Mouse (Mus musculus) stomach, postnatal 0 days (tissue): ENCODE measurements around the gene Spata9.

Experiments
- CTCF ChIP-seq: IDR thresholded peaks from 2 replicates; pipeline ENCODE4 v1.5.1; 2016; ENCODE audit warnings: antibody characterized with exemption, low read depth, mild to moderate bottlenecking, moderate library complexity
- EP300 ChIP-seq: optimal IDR thresholded peaks from 2 replicates; pipeline ENCODE3; 2016; ENCODE audit warnings: antibody characterized with exemption

GRCm38 (mm10) chr13:75938866-75939265 lies 28.1 kb upstream of the Spata9 start:
- TF ChIP-seq CTCF: no peak
- TF ChIP-seq EP300: no peak
